Mouse (Mus musculus) liver, embryonic 12.5 days (tissue): ENCODE data around the gene Snrnp48. TPM values are rescaled to one million over a fixed set of nuclear protein-coding genes. Genes with fewer than 3 reads are reported as not detected.
A peak's percentile ranks its signal among the peaks of the same experiment; 100 is the strongest.

Experiments used
- ATAC-seq: fragments of 200-750 bp; cut with Nextera tagmentation; 2 replicates; pipeline ENCODE4 v1.8.0; 2017; ENCODE audit warnings: moderate number of reproducible peaks, mild to moderate bottlenecking, moderate library complexity
- H3K27ac ChIP-seq: fragments of 300-500 bp; sonication (generic); 2 replicates; pipeline ENCODE4 v1.5.1; 2016; ENCODE audit warnings: mild to moderate bottlenecking
- H3K27me3 ChIP-seq: fragments of 300-500 bp; sonication (generic); replicated peaks from 2 replicates; pipeline ENCODE4 v1.6.1; 2016; ENCODE audit warnings: mild to moderate bottlenecking, moderate library complexity
- H3K36me3 ChIP-seq: fragments of 300-500 bp; sonication (generic); 2 replicates; pipeline ENCODE4 v1.6.1; 2016; ENCODE audit warnings: mild to moderate bottlenecking, moderate library complexity
- H3K4me1 ChIP-seq: fragments of 300-500 bp; sonication (generic); 2 replicates; pipeline ENCODE4 v1.6.1; 2016
- H3K4me2 ChIP-seq: fragments of 300-500 bp; sonication (generic); 2 replicates; pipeline ENCODE4 v1.6.1; 2016; ENCODE audit warnings: mild to moderate bottlenecking, moderate library complexity
- H3K4me3 ChIP-seq: fragments of 300-500 bp; sonication (generic); 2 replicates; pipeline ENCODE4 v1.5.1; 2016; ENCODE audit warnings: mild to moderate bottlenecking, moderate library complexity
- H3K9ac ChIP-seq: fragments of 300-500 bp; sonication (generic); 2 replicates; pipeline ENCODE4 v1.6.1; 2016; ENCODE audit warnings: mild to moderate bottlenecking, moderate library complexity
- H3K9me3 ChIP-seq: fragments of 300-500 bp; sonication (generic); replicated peaks from 2 replicates; pipeline ENCODE4 v1.6.1; 2016; ENCODE audit warnings: mild to moderate bottlenecking, moderate library complexity
- WGBS: fragments of 180-500 bp; shearing (Covaris S2); methylation state at CpG from one replicate; pipeline ENCODE4 v1.1.7; 2016; ENCODE audit not compliant: insufficient replicate concordance; 5-methylcytosine and 5-hydroxymethylcytosine counted together
- polyA plus RNA-seq: library from polyadenylated mRNA; unstranded; fragments of >200 nt; fragmentation: Nextera tagmentation; extraction: Ambion mirVana; gene quantifications from 2 replicates; pipeline ENCODE4 v1.2.1, GENCODE M21; 2016

Snrnp48 gene
- 19.3 and 24.3 TPM in 2 replicates for polyA plus RNA-seq

DNA sequence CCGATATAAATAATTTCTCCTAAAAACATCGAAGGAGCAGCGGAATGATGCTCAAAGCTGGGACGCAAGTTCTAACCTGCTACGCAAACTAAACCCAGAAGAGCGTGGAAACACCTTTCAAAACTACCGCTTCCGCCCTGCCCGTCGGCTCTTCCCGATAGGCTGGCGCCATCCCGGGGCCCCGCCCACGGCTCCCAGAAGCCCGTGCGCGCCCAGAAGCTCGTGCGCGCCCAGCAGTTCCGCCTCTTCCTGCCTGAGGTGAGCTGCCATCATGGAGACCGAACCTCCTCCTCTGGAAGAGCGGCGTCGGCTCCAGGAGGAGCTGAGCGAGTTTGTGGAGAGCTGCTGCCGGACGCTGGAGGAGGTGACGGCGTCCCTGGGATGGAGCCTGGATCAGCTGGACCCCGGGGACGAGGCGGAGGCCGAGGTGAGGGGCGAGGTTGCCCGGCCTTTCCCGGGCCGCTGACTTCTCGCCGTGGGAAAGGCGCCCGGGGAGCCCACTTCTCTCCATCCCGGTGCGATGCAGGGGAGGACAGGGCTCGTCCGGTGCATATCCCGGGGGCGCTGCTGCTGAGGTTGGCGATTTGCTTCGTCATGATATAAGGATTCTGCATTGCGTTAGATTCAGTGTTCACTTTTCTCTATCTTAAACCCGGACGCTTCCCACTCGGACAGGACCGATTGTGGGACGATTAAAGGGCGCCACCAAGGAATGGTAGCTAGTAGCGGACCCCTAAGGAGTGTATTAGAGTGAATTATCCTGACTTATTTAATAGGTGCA is at the start of gene Snrnp48:
Gene Snrnp48 (plus strand): TSS at position 237 of the 781 bp plus-strand sequence.
- Histone ChIP-seq H3K27ac (peak within 1 kb of the TSS; percentile 79), H3K9ac (peak within 1 kb of the TSS; percentile 90), H3K9me3 (no peaks in the 10 kb centered on the region), H3K4me1 (peaks cover 43% of the 10 kb centered on the region), H3K36me3 (peaks cover 21% of the 10 kb centered on the region), H3K27me3 (no peaks in the 10 kb centered on the region), H3K4me3 (peak within 1 kb of the TSS; percentile 91), H3K4me2 (peak within 1 kb of the TSS; percentile 80)
- ATAC-seq: peak; percentile 95
- WGBS: 1% methylated on average over 59 of the region's 59 CpGs

GRCm38 (mm10) chr13:38155523-38155922 is 49.2 kb upstream of the Snrnp48 start:
- H3K4me3 ChIP-seq: no peak overlapping the region
- 25% methylated on average over 2 of the region's 2 CpGs for WGBS
- H3K27ac ChIP-seq: no peak overlapping the region
- no peaks in the 10 kb centered on the region for H3K9me3 ChIP-seq
- H3K27me3 ChIP-seq: peaks cover 44% of the 10 kb centered on the region
- no peak overlapping the region for H3K4me2 ChIP-seq
- no peak overlapping the region for H3K9ac ChIP-seq
- no peaks in the 10 kb centered on the region for H3K36me3 ChIP-seq
- no peak for ATAC-seq
- H3K4me1 ChIP-seq: peaks cover 21% of the 10 kb centered on the region

DNA sequence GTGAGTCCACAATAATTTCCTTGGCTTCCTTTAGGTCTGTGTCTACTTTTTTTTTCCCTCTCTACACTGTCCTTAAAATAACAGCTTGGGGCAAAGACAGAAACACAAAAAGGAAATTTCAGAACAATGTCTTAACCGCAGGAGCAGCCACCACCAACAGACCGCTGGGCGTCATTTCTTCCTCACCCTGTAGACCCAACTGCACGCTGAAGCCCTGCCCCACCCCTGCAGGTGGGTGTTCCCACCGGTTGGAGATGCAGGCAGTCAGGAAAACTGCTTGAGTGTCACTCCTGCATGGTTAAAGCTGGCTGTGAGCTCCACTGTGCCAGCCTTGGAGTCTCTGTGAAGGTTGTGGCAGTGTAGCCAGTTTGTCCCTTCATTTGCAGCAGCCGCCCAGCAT is 47.1 kb upstream of the Snrnp48 start:
- Histone ChIP-seq H3K4me1 (peaks cover 10% of the 10 kb centered on the region; the same call in 1 of the 2 replicates), H3K9me3 (no peaks in the 10 kb centered on the region), H3K27ac (no peak overlapping the region), H3K36me3 (no peaks in the 10 kb centered on the region), H3K4me3 (no peak overlapping the region), H3K9ac (no peak overlapping the region), H3K4me2 (no peak overlapping the region), H3K27me3 (peaks cover 23% of the 10 kb centered on the region)
- WGBS: 19% methylated on average over 6 of the region's 6 CpGs
- no peak for ATAC-seq

DNA sequence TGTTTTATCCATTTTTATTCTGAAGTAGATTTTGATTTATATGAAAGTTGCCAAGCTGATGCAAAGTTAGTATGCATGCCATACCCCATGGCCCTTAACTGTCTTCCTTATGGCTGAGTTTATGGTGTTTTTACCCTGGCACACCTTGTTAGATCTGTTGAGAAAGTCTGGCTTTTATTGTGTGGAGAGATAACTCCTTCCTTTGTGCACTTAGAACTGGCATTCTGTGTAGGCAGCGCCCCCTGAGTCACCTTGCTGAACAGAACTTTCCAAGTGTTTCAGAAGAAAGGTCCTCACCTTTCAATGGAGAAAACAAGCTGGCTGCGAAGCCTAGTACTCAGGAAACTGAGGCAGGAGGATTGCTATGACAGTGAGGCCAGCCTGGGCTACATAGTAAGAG is 42.7 kb upstream of the Snrnp48 start:
- Histone ChIP-seq H3K9ac (no peak overlapping the region), H3K4me2 (no peak overlapping the region), H3K4me3 (no peak overlapping the region), H3K27ac (no peak overlapping the region), H3K27me3 (peaks cover 5% of the 10 kb centered on the region; the same call in 1 of the 2 replicates), H3K4me1 (0 out of 2 replicates have a peak, but pooled peaks cover 3% of the 10 kb centered on the region), H3K36me3 (no peaks in the 10 kb centered on the region), H3K9me3 (no peaks in the 10 kb centered on the region)
- ATAC-seq: no peak
- 63% methylated on average over 2 of the region's 2 CpGs for WGBS

GRCm38 (mm10) chr13:38162668-38163067 is 42.1 kb upstream of the Snrnp48 start:
- H3K4me2 ChIP-seq: no peak overlapping the region
- H3K36me3 ChIP-seq: peaks cover 2% of the 10 kb centered on the region; the same call in 1 of the 2 replicates
- H3K27me3 ChIP-seq: peaks cover 4% of the 10 kb centered on the region; the same call in 1 of the 2 replicates
- H3K4me1 ChIP-seq: 0 out of 2 replicates have a peak, but pooled peaks cover 1% of the 10 kb centered on the region
- no peak overlapping the region for H3K9ac ChIP-seq
- no peak overlapping the region for H3K27ac ChIP-seq
- no peak for ATAC-seq
- H3K9me3 ChIP-seq: no peaks in the 10 kb centered on the region
- 53% methylated on average over 11 of the region's 11 CpGs for WGBS
- H3K4me3 ChIP-seq: no peak overlapping the region

- Histone ChIP-seq H3K27ac (no peak overlapping the region), H3K4me1 (no peaks in the 10 kb centered on the region), H3K9me3 (no peaks in the 10 kb centered on the region), H3K4me2 (no peak overlapping the region), H3K4me3 (no peak overlapping the region), H3K36me3 (peaks cover 4% of the 10 kb centered on the region; the same call in 1 of the 2 replicates), H3K27me3 (no peaks in the 10 kb centered on the region), H3K9ac (no peak overlapping the region)
- 77% methylated on average over 11 of the region's 11 CpGs for WGBS
- ATAC-seq: no peak
Observed at GRCm38 (mm10) chr13:38164932-38165331, 39.8 kb upstream of the Snrnp48 start.

GRCm38 (mm10) chr13:38167056-38167455 is 37.7 kb upstream of the Snrnp48 start:
- Histone ChIP-seq H3K27me3 (no peaks in the 10 kb centered on the region), H3K9me3 (no peaks in the 10 kb centered on the region), H3K4me2 (no peak overlapping the region), H3K9ac (no peak overlapping the region), H3K4me3 (no peak overlapping the region), H3K4me1 (peaks cover 5% of the 10 kb centered on the region; the same call in 1 of the 2 replicates), H3K27ac (no peak overlapping the region), H3K36me3 (peaks cover 4% of the 10 kb centered on the region; the same call in 1 of the 2 replicates)
- ATAC-seq: no peak
- 78% methylated on average over 3 of the region's 3 CpGs for WGBS

DNA sequence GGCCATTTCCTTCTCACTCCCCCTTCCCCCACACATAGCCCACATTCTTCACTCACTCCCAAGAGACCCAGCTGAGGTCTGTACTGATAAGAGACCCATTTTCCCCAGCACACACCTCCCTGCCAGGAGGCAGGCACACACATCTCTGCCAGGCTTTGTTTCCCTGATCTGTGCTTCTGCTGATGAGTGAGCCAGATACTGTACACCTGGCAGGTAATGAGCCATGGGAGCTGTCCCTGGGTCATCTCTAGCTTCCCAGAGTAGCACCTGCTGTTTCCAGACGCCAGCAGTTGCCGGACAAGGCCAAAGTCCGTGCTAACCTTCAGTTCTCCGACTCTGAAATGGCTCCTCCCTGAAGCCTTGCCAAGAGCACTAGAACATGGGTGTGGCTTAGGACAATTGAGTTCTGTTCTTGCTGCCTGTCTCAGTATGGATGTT is 34.0 kb upstream of the Snrnp48 start:
- no peak for ATAC-seq
- H3K9ac ChIP-seq: no peak overlapping the region
- no peak overlapping the region for H3K4me2 ChIP-seq
- no peaks in the 10 kb centered on the region for H3K27me3 ChIP-seq
- peaks cover 5% of the 10 kb centered on the region; the same call in 1 of the 2 replicates for H3K4me1 ChIP-seq
- H3K9me3 ChIP-seq: no peaks in the 10 kb centered on the region
- H3K4me3 ChIP-seq: no peak overlapping the region
- WGBS: 30% methylated on average over 4 of the region's 4 CpGs
- H3K27ac ChIP-seq: no peak overlapping the region
- H3K36me3 ChIP-seq: peaks cover 8% of the 10 kb centered on the region; the same call in 1 of the 2 replicates

DNA sequence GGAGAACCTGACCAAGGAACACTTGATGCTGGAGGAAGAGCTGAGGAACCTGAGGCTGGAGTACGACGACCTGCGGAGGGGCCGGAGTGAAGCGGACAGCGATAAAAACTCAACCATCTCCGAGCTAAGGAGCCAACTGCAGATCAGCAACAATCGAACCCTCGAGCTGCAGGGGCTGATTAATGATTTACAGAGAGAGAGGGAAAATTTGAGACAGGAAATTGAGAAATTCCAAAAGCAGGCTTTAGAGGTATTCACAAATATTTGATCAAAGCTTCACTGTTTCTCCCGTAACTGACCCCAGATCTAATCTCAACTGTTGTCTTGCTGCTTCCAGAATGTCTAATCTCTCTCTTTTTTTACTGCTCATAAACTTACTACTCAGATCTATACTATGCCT is 11.3 kb upstream of the Snrnp48 start:
- H3K9me3 ChIP-seq: peaks cover 30% of the 10 kb centered on the region
- ATAC-seq: no peak
- no peak overlapping the region for H3K9ac ChIP-seq
- no peak overlapping the region for H3K27ac ChIP-seq
- H3K4me1 ChIP-seq: no peaks in the 10 kb centered on the region
- no peak overlapping the region for H3K4me3 ChIP-seq
- H3K36me3 ChIP-seq: peaks cover 68% of the 10 kb centered on the region
- 69% methylated on average over 10 of the region's 10 CpGs for whole genome bisulfite sequencing
- no peaks in the 10 kb centered on the region for H3K27me3 ChIP-seq
- H3K4me2 ChIP-seq: no peak overlapping the region

DNA sequence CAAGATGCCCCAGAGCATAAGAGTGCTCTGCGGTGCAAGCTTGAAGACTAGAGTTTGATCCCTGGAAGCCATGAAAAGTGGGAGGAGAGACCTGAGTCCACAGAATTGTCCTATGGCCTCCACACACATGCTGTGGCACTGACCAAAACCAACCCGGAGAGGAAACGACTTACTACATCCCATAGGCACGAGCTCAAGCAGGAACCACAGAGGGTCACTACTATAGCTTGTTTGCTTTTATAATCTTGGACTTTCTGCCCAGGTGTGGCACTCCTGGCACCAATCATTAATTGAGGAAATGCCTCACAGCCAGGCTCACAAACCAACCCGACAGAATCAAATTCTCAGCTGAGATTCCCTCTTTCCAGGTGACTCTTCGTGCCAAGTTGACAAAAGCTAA is 3.3 kb upstream of the Snrnp48 start:
- H3K9ac ChIP-seq: no peak overlapping the region

DNA sequence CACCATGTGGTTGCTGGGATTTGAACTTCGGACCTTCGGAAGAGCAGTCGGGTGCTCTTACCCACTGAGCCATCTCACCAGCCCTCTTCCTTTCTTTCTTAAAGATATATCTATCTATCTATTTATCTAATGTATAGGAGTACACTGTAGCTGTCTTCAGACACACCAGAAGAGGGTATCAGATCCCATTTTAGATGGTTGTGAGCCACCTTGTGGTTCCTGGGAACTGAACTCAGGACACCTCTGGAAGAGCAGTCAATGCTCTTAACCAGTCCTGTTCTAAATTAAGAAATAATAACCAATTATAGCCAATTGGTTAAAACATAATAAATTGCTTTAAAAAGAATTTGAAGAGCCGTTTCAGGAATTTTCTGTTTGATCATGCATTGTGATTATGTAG is 567 bp upstream of the Snrnp48 start:
- H3K4me1 ChIP-seq: peaks cover 36% of the 10 kb centered on the region
- H3K27ac ChIP-seq: no peak overlapping the region
- peak overlapping the region; percentile 91 for H3K4me3 ChIP-seq
- H3K9me3 ChIP-seq: no peaks in the 10 kb centered on the region
- H3K36me3 ChIP-seq: peaks cover 14% of the 10 kb centered on the region
- ATAC-seq: no peak
- H3K4me2 ChIP-seq: peak overlapping the region; percentile 80
- H3K27me3 ChIP-seq: no peaks in the 10 kb centered on the region
- H3K9ac ChIP-seq: no peak overlapping the region
- WGBS: 57% methylated on average over 4 of the region's 4 CpGs

More for the DNA sequence above, 3.3 kb upstream of the Snrnp48 start:
- no peak overlapping the region for H3K4me3 ChIP-seq
- peaks cover 9% of the 10 kb centered on the region; the same call in 1 of the 2 replicates for H3K9me3 ChIP-seq
- no peak for ATAC-seq
- WGBS: 58% methylated on average over 6 of the region's 6 CpGs
- no peaks in the 10 kb centered on the region for H3K27me3 ChIP-seq
- H3K27ac ChIP-seq: no peak overlapping the region
- H3K4me1 ChIP-seq: peaks cover 17% of the 10 kb centered on the region
- H3K4me2 ChIP-seq: no peak overlapping the region
- H3K36me3 ChIP-seq: peaks cover 13% of the 10 kb centered on the region

GRCm38 (mm10) chr13:38211122-38211521 is 6.4 kb downstream of the Snrnp48 start:
- no peaks in the 10 kb centered on the region for H3K27me3 ChIP-seq
- ATAC-seq: no peak
- peaks cover 71% of the 10 kb centered on the region for H3K36me3 ChIP-seq
- no peak overlapping the region for H3K9ac ChIP-seq
- peaks cover 31% of the 10 kb centered on the region for H3K4me1 ChIP-seq
- no peak overlapping the region for H3K4me2 ChIP-seq
- no peak overlapping the region for H3K27ac ChIP-seq
- H3K4me3 ChIP-seq: no peak overlapping the region
- H3K9me3 ChIP-seq: no peaks in the 10 kb centered on the region
- 48% methylated on average over 5 of the region's 5 CpGs for WGBS
